Comparison of ENCODE assay signal across 29 mouse cellular contexts in genomic region chr1:23342224-23342623, GRCm38 (mm10). TPM values are rescaled to one million over a fixed set of nuclear protein-coding genes. Genes with fewer than 3 reads are reported as not detected.
DNase-seq lines count a peak whose midpoint lies in the region; ATAC-seq and TF ChIP-seq lines count a peak whose summit lies in the region.
"Had no signal": no experiment of that assay in that cellular context is flagged by ENCODE, and none has a peak within 500 bp of the region (broad histone marks: within the 10 kb centered on the region; RNA-seq: fewer than 3 reads in every experiment).

No protein-coding gene starts in this region.

- no peak for ATAC-seq in midbrain, embryonic 14.5 days (ENCODE audit: low FRiP score, low TSS enrichment)
- ATAC-seq in midbrain, embryonic 15.5 days (replicated peaks) = peak; percentile 77; the same call in 1 of the 2 replicates
- ATAC-seq: activated CD4-positive, CD25-positive, alpha-beta regulatory T cell, adult 4 months; CD4-positive, CD25-positive, alpha-beta regulatory T cell, adult 4 months; forebrain, embryonic 15.5 days had no signal

- no peaks in the 10 kb centered on the region for H3K36me3 ChIP-seq in midbrain, embryonic 14.5 days (ENCODE audit: control insufficient read depth, insufficient read depth, low read length)
- H3K36me3 ChIP-seq in midbrain, embryonic 10.5 days = no peaks in the 10 kb centered on the region
- no peaks in the 10 kb centered on the region for H3K36me3 ChIP-seq in midbrain, embryonic 15.5 days (replicated peaks)
- H3K36me3 ChIP-seq: embryonic facial prominence, embryonic 10.5 days; embryonic facial prominence, embryonic 13.5 days; forebrain, embryonic 12.5 days; forebrain, embryonic 15.5 days; heart, embryonic 12.5 days; heart, embryonic 15.5 days; hindbrain, embryonic 10.5 days; hindbrain, embryonic 13.5 days had no signal

- peak; percentile 30 for DNase-seq in midbrain, embryonic 14.5 days
- DNase-seq in midbrain, embryonic 10.5 days (ENCODE audit: low spot score) = no peak
- peak; percentile 18 for DNase-seq in brain, embryonic 14.5 days (ENCODE audit: low read depth)
- DNase-seq in retina, embryonic 14.5 days (ENCODE audit: low spot score) = peak; percentile 34
- no peak for DNase-seq in cerebellum, adult 18-20 months
- no peak for DNase-seq in layer of hippocampus, adult 2 months (ENCODE audit: low spot score in 2 of 2)
- DNase-seq: adrenal gland, postnatal 10 days; adrenal gland, postnatal 36 days; cerebellum, adult 11 months; cerebellum, adult 8-10 months; cerebellum, postnatal 10 days; cerebellum, postnatal 36 days; embryo, embryonic 11 days; gastrocnemius, postnatal 25 days; heart, adult 18-20 months; heart, postnatal 10 days; heart, postnatal 36 days had no signal

- no peak overlapping the region for H3K4me2 ChIP-seq in midbrain, embryonic 14.5 days (ENCODE audit: low read length)
- no peak overlapping the region for H3K4me2 ChIP-seq in midbrain, embryonic 15.5 days
- H3K4me2 ChIP-seq: embryonic facial prominence, embryonic 13.5 days; forebrain, embryonic 12.5 days; forebrain, embryonic 15.5 days; heart, embryonic 12.5 days; heart, embryonic 15.5 days; hindbrain, embryonic 13.5 days had no signal

- no peaks in the 10 kb centered on the region for H3K4me1 ChIP-seq in midbrain, embryonic 14.5 days (ENCODE audit: control insufficient read depth, insufficient read depth, low read length)
- no peaks in the 10 kb centered on the region for H3K4me1 ChIP-seq in midbrain, embryonic 10.5 days
- H3K4me1 ChIP-seq in midbrain, embryonic 15.5 days = 0 out of 2 replicates have a peak, but pooled peaks cover 2% of the 10 kb centered on the region
- H3K4me1 ChIP-seq: embryonic facial prominence, embryonic 10.5 days; embryonic facial prominence, embryonic 13.5 days; forebrain, embryonic 12.5 days; forebrain, embryonic 15.5 days; heart, embryonic 12.5 days; heart, embryonic 15.5 days; hindbrain, embryonic 10.5 days; hindbrain, embryonic 13.5 days had no signal

- TF ChIP-seq POLR2A in brain, embryonic 14.5 days (IDR thresholded peaks at IDR 0.05; ENCODE audit: borderline replicate concordance, extremely low read depth, insufficient read depth, insufficient read length, poor library complexity, severe bottlenecking) = no peak

- H3K4me3 ChIP-seq in midbrain, embryonic 14.5 days (replicated peaks; ENCODE audit: low read depth, low read length) = no peak overlapping the region
- no peak overlapping the region for H3K4me3 ChIP-seq in midbrain, embryonic 10.5 days
- no peak overlapping the region for H3K4me3 ChIP-seq in midbrain, embryonic 15.5 days
- no peak overlapping the region for H3K4me3 ChIP-seq in layer of hippocampus, adult 2 months
- H3K4me3 ChIP-seq: embryonic facial prominence, embryonic 10.5 days; embryonic facial prominence, embryonic 13.5 days; erythroblast, embryonic 14.5 days; forebrain, embryonic 12.5 days; forebrain, embryonic 15.5 days; heart, embryonic 12.5 days; heart, embryonic 15.5 days; hindbrain, embryonic 10.5 days; hindbrain, embryonic 13.5 days had no signal

- TF ChIP-seq CTCF in brain, embryonic 14.5 days (IDR thresholded peaks at IDR 0.05; ENCODE audit: borderline replicate concordance, extremely low read depth, insufficient read depth, insufficient read length) = no peak
- no peak for TF ChIP-seq CTCF in layer of hippocampus, adult 2 months (conservative IDR thresholded peaks at IDR 0.05)

- no peak overlapping the region for H3K9ac ChIP-seq in midbrain, embryonic 14.5 days (replicated peaks; ENCODE audit: low read length)
- no peak overlapping the region for H3K9ac ChIP-seq in midbrain, embryonic 15.5 days
- H3K9ac ChIP-seq: embryonic facial prominence, embryonic 13.5 days; forebrain, embryonic 12.5 days; forebrain, embryonic 15.5 days; heart, embryonic 12.5 days; heart, embryonic 15.5 days; hindbrain, embryonic 13.5 days had no signal

- H3K27me3 ChIP-seq in midbrain, embryonic 14.5 days (ENCODE audit: control insufficient read depth, insufficient read depth, low read length) = no peaks in the 10 kb centered on the region
- no peaks in the 10 kb centered on the region for H3K27me3 ChIP-seq in midbrain, embryonic 10.5 days (ENCODE audit: low read depth, poor library complexity, severe bottlenecking)
- no peaks in the 10 kb centered on the region for H3K27me3 ChIP-seq in midbrain, embryonic 15.5 days (replicated peaks)
- H3K27me3 ChIP-seq: embryonic facial prominence, embryonic 13.5 days; forebrain, embryonic 12.5 days; forebrain, embryonic 15.5 days; heart, embryonic 12.5 days; heart, embryonic 15.5 days; hindbrain, embryonic 13.5 days had no signal

- 73% methylated on average over 3 of the region's 3 CpGs for WGBS in midbrain, embryonic 14.5 days
- WGBS in midbrain, embryonic 10.5 days = 89% methylated on average over 3 of the region's 3 CpGs
- 62% methylated on average over 3 of the region's 3 CpGs for WGBS in midbrain, embryonic 15.5 days

- 0 out of 2 replicates have a peak overlapping the region, but pooled peaks have one; percentile 50 for H3K27ac ChIP-seq in midbrain, embryonic 14.5 days (replicated peaks; ENCODE audit: low read depth, low read length)
- no peak overlapping the region for H3K27ac ChIP-seq in midbrain, embryonic 10.5 days (replicated peaks)
- H3K27ac ChIP-seq in midbrain, embryonic 15.5 days = no peak overlapping the region
- H3K27ac ChIP-seq in layer of hippocampus, adult 2 months = no peak overlapping the region
- H3K27ac ChIP-seq: embryonic facial prominence, embryonic 10.5 days; embryonic facial prominence, embryonic 13.5 days; forebrain, embryonic 12.5 days; forebrain, embryonic 15.5 days; heart, embryonic 15.5 days; hindbrain, embryonic 10.5 days; hindbrain, embryonic 13.5 days had no signal

- no peaks in the 10 kb centered on the region for H3K9me3 ChIP-seq in midbrain, embryonic 14.5 days (ENCODE audit: control insufficient read depth, low read length)
- H3K9me3 ChIP-seq in midbrain, embryonic 10.5 days (replicated peaks) = no peaks in the 10 kb centered on the region
- no peaks in the 10 kb centered on the region for H3K9me3 ChIP-seq in midbrain, embryonic 15.5 days
- H3K9me3 ChIP-seq: embryonic facial prominence, embryonic 10.5 days; embryonic facial prominence, embryonic 13.5 days; forebrain, embryonic 12.5 days; forebrain, embryonic 15.5 days; heart, embryonic 12.5 days; heart, embryonic 15.5 days; hindbrain, embryonic 10.5 days; hindbrain, embryonic 13.5 days had no signal

RNA-seq across cellular contexts. Expression of gene Ogfrl1, which starts 55.3 kb away (rescaled TPM):
- 12.2 and 15.7 TPM in 2 replicates for polyA plus RNA-seq in midbrain, embryonic 14.5 days (2014; fragmentation: Nextera tagmentation; extraction: Ambion mirVana)
- 3.4 and 4.2 TPM in 2 replicates for polyA plus RNA-seq in midbrain, embryonic 10.5 days (2016; fragmentation: Nextera tagmentation; extraction: Ambion mirVana)
- 13.8 and 14.9 TPM in 2 replicates for polyA plus RNA-seq in brain, embryonic 14.5 days (2012; rRNA removed)
- 10.6 and 13.0 TPM in 2 replicates for polyA plus RNA-seq in midbrain, embryonic 15.5 days (2015; fragmentation: Nextera tagmentation; extraction: Ambion mirVana)
- total RNA-seq in layer of hippocampus, adult 2 months (2021) = 100 to 1,000 TPM; 135 to 145 TPM

Comparison
In these comparisons a context has a peak if more than half of its experiments do, and no peak if none do; other contexts are left out.
1. DNase-seq: peak in midbrain, embryonic 14.5 days (single experiment), brain, embryonic 14.5 days (single experiment) and retina, embryonic 14.5 days (single experiment); none in midbrain, embryonic 10.5 days (single experiment), cerebellum, adult 18-20 months (0 of 2) and layer of hippocampus, adult 2 months (0 of 2).